Mouse (Mus musculus): ENCODE measurements around the gene Dpm3.
"Not testable (repeated sequence)": the region's sequence is repeated elsewhere in the genome, so short reads cannot be mapped to it uniquely, and the experiment has no call there.

Dpm3 gene

DNA sequence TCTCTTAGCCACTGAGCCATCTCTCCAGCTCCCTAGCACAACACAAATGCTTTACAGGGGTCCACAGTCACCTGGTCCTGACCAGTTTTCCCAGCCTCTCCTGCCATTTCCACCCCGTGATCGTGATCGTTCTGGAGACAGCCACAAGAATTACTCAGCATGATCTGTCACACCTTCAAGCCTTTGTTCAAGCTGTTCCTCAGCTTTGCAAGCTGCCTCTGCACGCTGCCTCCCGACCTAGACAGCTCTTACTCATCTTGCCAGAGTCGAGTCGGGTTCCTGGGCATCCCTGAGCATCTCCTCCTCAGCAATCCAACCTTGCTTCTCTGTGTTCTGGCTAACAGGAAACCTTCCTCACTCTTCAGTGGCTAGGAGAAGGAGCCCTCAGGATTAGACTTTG lies at the start of gene Dpm3:
TSS of gene Dpm3 (plus strand) at position 283 of the 400 bp plus-strand sequence.
- TF ChIP-seq NANOG (IDR thresholded peaks at IDR 0.05; ENCODE audit: borderline replicate concordance, low read length), result no peak
- no peak for TF ChIP-seq CTCF (conservative IDR thresholded peaks at IDR 0.05; ENCODE audit: low read length)
- no peak for TF ChIP-seq POU5F1 (IDR thresholded peaks at IDR 0.05; ENCODE audit: borderline replicate concordance, low read length)
- Histone ChIP-seq H3K27me3 (ENCODE audit: insufficient read depth, low read length) (peaks cover 8% of the 10 kb centered on the region), H3K36me3 (ENCODE audit: insufficient read depth, low read length) (no peaks in the 10 kb centered on the region), H3K4me3 (replicated peaks; ENCODE audit: low read length) (no peak within 1 kb of the TSS), H3K4me1 (replicated peaks; ENCODE audit: low read depth, low read length) (peaks cover 39% of the 10 kb centered on the region), H3K9me3 (ENCODE audit: low read length) (no peaks in the 10 kb centered on the region)

DNA sequence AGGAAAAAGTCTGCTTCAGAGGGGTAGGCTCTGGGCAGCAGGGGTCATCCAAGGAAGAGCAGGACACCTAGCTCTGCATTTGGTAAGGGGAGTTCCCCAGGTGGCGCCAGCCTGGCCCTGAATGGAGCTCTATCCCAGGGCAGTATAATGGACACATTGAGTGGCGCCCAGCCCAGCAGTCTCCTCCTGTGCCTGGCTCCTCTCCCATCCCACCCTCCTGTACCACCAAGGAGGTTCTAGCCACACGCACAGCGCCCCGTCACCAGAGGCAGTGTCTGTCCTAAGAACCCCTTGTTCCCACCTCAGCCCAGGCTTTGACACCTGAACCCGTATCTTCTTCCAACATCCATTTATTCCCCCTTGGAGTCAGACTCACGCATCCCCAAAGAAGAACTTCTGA lies 49.4 kb upstream of the Dpm3 start:
- Histone ChIP-seq H3K9me3 (ENCODE audit: low read length) (no peaks in the 10 kb centered on the region), H3K4me1 (replicated peaks; ENCODE audit: low read depth, low read length) (peaks cover 51% of the 10 kb centered on the region), H3K36me3 (ENCODE audit: insufficient read depth, low read length) (peaks cover 81% of the 10 kb centered on the region), H3K27me3 (ENCODE audit: insufficient read depth, low read length) (no peaks in the 10 kb centered on the region), H3K4me3 (replicated peaks; ENCODE audit: low read length) (no peak overlapping the region)
- TF ChIP-seq NANOG (IDR thresholded peaks at IDR 0.05; ENCODE audit: borderline replicate concordance, low read length) (no peak), POU5F1 (IDR thresholded peaks at IDR 0.05; ENCODE audit: borderline replicate concordance, low read length) (no peak), CTCF (conservative IDR thresholded peaks at IDR 0.05; ENCODE audit: low read length) (no peak)

DNA sequence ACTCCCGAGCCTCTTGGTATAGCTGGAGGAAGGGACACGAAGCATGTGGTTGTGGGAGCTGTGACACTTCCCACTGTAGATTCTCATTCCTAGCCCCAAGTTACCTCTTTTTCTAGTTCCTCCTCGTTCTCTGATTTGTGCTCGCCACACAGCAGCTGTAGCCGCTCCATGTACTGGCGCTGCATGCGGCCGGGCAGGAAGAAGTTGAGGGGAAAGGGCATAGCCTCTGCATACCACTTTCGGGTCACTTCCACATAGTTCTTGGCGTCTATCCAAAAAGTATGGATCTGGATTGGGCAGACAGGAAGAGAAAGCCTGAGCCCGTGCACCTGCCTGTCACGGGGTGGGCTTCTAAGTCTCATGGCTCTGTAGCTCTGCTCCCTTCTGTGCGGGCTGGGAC lies 49.0 kb upstream of the Dpm3 start:
- Histone ChIP-seq H3K4me1 (replicated peaks; ENCODE audit: low read depth, low read length) (peaks cover 54% of the 10 kb centered on the region), H3K36me3 (ENCODE audit: insufficient read depth, low read length) (peaks cover 76% of the 10 kb centered on the region)
- TF ChIP-seq NANOG (IDR thresholded peaks at IDR 0.05; ENCODE audit: borderline replicate concordance, low read length), result no peak
- TF ChIP-seq POU5F1 (IDR thresholded peaks at IDR 0.05; ENCODE audit: borderline replicate concordance, low read length), result no peak
- TF ChIP-seq CTCF (conservative IDR thresholded peaks at IDR 0.05; ENCODE audit: low read length), result no peak

DNA sequence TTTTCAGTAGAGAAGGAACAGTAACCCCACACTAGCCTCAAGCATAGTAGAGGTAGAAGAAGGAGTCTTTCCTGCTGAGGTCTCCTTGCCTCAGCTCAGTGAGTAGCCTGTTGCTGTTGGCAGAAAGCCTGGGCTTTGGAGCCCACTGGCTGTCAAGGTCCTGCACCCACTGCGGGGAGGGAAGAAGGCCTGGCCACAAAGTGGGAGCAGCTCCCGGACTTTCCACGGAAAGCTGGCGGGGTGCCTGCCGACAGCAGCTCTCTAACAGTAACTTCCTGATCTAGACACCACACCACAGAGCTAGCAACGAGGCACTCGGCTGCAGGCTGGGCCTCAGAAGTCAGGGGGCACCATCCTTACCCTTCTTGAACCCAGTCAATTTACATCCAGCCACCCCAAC lies 48.4 kb upstream of the Dpm3 start:
- Histone ChIP-seq H3K9me3 (ENCODE audit: low read length) (no peaks in the 10 kb centered on the region), H3K27me3 (ENCODE audit: insufficient read depth, low read length) (no peaks in the 10 kb centered on the region), H3K4me1 (replicated peaks; ENCODE audit: low read depth, low read length) (peaks cover 60% of the 10 kb centered on the region), H3K36me3 (ENCODE audit: insufficient read depth, low read length) (peaks cover 71% of the 10 kb centered on the region), H3K4me3 (replicated peaks; ENCODE audit: low read length) (no peak overlapping the region)
- TF ChIP-seq NANOG (IDR thresholded peaks at IDR 0.05; ENCODE audit: borderline replicate concordance, low read length), result no peak
- TF ChIP-seq CTCF (conservative IDR thresholded peaks at IDR 0.05; ENCODE audit: low read length), result no peak
- no peak for TF ChIP-seq POU5F1 (IDR thresholded peaks at IDR 0.05; ENCODE audit: borderline replicate concordance, low read length)

More for the DNA sequence above, 49.0 kb upstream of the Dpm3 start:
- Histone ChIP-seq H3K4me3 (replicated peaks; ENCODE audit: low read length) (no peak overlapping the region), H3K9me3 (ENCODE audit: low read length) (no peaks in the 10 kb centered on the region), H3K27me3 (ENCODE audit: insufficient read depth, low read length) (no peaks in the 10 kb centered on the region)

DNA sequence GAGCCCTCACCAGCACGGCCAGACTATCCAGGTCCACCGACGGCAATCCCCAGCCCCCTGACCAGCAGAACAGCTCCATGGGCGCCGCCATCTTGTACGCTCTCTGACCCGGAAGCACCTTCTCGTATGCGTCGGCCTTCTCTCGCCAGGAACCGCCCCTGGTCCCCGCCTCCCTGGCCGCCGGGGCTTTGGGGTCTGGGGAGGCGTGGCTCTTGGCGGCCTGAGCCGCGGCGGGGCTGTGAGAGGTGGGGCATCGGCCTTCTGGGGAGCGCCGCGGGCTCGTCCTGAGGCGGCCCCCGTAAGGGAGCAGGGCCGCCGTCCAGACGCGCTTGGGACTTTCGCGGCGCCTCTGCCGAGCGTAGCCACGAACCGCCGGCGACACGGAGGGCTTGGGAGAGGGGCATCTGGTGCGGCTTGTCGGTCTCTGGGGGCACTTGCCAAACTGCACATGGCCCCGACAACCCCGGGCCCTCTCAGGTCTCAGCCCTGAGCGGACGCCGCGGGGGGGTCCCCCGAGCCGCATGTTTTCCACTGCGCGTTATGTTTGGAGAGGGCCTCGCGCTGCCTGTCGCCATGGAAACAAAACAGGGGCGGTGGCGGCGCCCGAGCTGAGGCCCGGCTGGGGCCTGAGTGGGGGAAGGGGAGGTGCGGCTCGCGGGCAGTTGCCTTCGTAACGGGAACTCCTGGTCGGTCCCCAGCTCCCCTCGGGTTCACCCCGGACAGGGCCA lies 45.2 kb upstream of the Dpm3 start:
- TF ChIP-seq POU5F1 (IDR thresholded peaks at IDR 0.05; ENCODE audit: borderline replicate concordance, low read length) (no peak), NANOG (IDR thresholded peaks at IDR 0.05; ENCODE audit: borderline replicate concordance, low read length) (no peak), CTCF (conservative IDR thresholded peaks at IDR 0.05; ENCODE audit: low read length) (no peak)
- Histone ChIP-seq H3K36me3 (ENCODE audit: insufficient read depth, low read length) (peaks cover 50% of the 10 kb centered on the region), H3K27me3 (ENCODE audit: insufficient read depth, low read length) (peaks cover 6% of the 10 kb centered on the region; the same call in 1 of the 2 replicates), H3K4me1 (replicated peaks; ENCODE audit: low read depth, low read length) (peaks cover 66% of the 10 kb centered on the region), H3K4me3 (replicated peaks; ENCODE audit: low read length) (peak overlapping the region; percentile 95), H3K9me3 (ENCODE audit: low read length) (no peaks in the 10 kb centered on the region)

DNA sequence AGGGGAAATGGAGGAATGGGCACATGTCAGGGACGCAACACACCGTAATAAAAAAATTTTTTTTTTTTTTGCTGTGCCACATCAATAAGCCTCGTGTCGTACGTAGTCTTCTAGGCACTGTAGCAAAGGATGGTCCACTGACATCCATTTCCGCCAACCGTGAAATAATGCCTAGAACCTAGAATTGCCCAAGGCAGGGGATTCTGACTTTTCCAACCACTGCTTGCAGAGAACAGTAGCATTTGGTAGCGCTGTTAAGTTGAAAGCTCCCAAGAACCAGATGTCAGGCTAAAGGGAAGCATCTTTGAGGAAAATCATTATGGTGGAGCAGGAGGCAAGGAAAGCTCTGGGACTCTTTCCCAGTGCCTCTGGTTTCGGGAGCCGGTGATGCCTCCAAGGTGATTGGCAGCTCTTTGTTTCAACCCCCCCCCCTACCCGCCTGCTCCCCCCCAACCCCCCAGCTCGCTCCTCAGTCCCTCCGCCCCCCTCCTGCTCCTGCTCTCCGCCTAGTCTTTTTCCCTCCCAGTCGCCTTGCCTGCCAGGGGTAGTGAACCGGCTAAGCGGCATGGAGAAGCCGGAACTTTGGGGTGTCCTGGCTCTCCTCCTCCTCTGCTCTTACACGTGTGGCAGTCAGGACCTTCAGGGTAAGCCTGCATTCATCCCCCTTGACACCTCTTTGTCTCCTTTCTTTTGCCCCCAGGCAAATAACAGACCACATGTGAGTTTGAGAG lies 44.3 kb upstream of the Dpm3 start, which contains the start of gene Thbs3:
TSS of gene Thbs3 (plus strand) at position 500 of the 731 bp plus-strand sequence.
- Histone ChIP-seq H3K4me1 (replicated peaks; ENCODE audit: low read depth, low read length) (peaks cover 64% of the 10 kb centered on the region), H3K27me3 (ENCODE audit: insufficient read depth, low read length) (peaks cover 10% of the 10 kb centered on the region; the same call in 1 of the 2 replicates), H3K36me3 (ENCODE audit: insufficient read depth, low read length) (peaks cover 50% of the 10 kb centered on the region), H3K4me3 (replicated peaks; ENCODE audit: low read length) (peak within 1 kb of the TSS; percentile 95), H3K9me3 (ENCODE audit: low read length) (no peaks in the 10 kb centered on the region)
- TF ChIP-seq CTCF (conservative IDR thresholded peaks at IDR 0.05; ENCODE audit: low read length), result no peak
- TF ChIP-seq NANOG (IDR thresholded peaks at IDR 0.05; ENCODE audit: borderline replicate concordance, low read length), result no peak
- TF ChIP-seq POU5F1 (IDR thresholded peaks at IDR 0.05; ENCODE audit: borderline replicate concordance, low read length), result no peak

DNA sequence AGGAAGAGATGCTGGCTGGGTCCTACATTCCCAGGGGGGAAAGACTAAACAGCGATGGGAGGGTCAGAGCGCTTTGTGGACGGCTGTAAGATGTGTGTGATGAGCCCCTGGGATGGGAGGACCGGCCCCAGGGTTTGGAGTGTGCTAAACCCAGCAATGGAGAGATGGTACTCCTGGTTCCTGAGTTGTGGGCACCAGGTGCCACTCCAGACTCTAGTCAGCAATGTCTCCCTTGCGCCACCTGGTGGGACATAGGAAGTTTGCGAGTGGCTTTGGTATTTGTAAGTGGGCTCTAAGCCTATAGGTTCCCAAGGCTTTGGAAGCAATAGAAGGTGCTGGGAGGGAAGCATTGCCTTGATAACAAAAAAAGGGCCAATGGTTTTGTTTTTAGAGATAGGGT lies 43.3 kb upstream of the Dpm3 start:
- no peak for TF ChIP-seq NANOG (IDR thresholded peaks at IDR 0.05; ENCODE audit: borderline replicate concordance, low read length)
- TF ChIP-seq CTCF (conservative IDR thresholded peaks at IDR 0.05; ENCODE audit: low read length), result peak; percentile 81
- Histone ChIP-seq H3K9me3 (ENCODE audit: low read length) (no peaks in the 10 kb centered on the region), H3K27me3 (ENCODE audit: insufficient read depth, low read length) (peaks cover 10% of the 10 kb centered on the region; the same call in 1 of the 2 replicates), H3K4me3 (replicated peaks; ENCODE audit: low read length) (peak overlapping the region; percentile 61), H3K36me3 (ENCODE audit: insufficient read depth, low read length) (peaks cover 46% of the 10 kb centered on the region), H3K4me1 (replicated peaks; ENCODE audit: low read depth, low read length) (peaks cover 58% of the 10 kb centered on the region)

DNA sequence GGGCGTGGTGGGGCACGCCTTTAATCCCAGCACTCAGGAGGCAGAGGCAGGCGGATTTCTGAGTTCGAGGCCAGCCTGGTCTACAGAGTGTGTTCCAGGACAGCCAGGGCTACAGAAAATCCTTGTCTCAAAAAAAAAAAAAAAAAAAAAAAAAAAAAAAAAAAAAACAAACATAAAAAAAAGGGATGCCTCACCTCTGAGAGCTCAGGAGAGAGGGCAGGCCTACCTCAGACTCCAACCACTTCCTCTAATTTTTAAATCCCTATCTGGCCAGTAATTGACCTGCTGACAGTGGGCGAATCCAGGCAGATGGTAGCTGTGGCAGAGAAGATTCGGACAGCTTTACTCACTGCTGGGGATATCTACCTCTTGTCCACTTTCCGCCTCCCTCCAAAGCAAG lies 42.8 kb upstream of the Dpm3 start:
- H3K9me3 ChIP-seq (ENCODE audit: low read length); H3K4me3 ChIP-seq (replicated peaks; ENCODE audit: low read length): not testable (repeated sequence)
- peaks cover 59% of the 10 kb centered on the region for H3K4me1 ChIP-seq (replicated peaks; ENCODE audit: low read depth, low read length)
- peaks cover 10% of the 10 kb centered on the region; the same call in 1 of the 2 replicates for H3K27me3 ChIP-seq (ENCODE audit: insufficient read depth, low read length)
- peaks cover 46% of the 10 kb centered on the region for H3K36me3 ChIP-seq (ENCODE audit: insufficient read depth, low read length)
